Mouse (Mus musculus) forelimb bud, embryonic 11.5 days (tissue): Measurements from ENCODE around the gene Cldn6.

Experiments used
- DNase-seq: peaks from one replicate; pipeline ENCODE4 v3.0.0-alpha.2; 2012; ENCODE audit warnings: low read depth, low spot score

The Cldn6 gene

DNA sequence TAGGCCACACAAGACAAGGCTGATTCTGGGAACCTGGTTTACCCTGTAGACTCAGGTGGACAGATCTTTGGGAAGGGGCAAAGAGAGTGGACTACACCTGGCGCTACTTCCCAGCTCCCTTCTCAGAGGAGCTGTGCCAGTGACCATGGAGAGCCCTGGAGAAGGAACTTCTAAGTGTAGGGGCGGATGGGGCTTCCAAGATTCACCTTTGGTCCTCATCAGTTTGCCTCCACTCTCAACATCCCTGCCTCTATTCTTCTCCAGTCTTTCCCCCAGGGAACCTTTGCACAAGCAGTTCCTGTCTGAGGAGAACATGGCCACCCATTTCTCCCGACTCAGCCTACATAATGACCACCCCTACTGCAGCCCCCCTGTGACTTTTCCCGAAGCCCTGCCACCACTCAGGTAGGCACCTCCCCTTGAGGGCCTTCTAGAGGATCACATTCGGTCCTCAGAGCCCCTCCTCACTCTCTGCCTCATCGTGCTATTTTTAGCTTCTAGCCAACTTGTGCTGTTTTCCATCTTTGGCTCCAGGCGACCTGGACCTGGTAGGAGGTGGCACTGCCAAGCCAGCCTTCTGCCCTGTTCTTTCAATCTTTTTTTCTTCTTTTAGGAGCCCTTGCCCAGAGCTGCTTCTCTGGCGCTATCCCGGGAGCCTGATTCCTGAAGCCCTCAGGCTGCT lies 4.6 kb upstream of the Cldn6 start:
- no peak for DNase-seq

DNA sequence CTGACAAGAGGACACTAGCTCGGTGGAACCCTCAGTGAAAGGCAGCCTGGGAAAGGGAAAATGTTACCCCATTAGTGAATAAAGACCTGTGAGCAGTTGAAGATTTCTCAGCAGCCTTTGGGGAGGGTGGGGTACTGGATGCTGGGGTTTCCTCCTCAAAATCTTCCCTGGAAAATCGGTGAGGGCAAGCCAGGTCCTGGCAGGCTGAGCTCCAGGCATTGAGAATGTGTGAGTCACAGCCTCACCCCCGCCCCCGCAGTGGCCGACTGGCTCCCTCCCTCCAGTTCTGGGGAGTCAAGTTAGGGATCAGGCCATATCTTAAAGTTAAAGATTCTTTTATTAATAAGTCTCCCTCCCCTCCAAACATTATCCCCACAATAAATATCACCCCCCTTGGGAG lies 3.9 kb upstream of the Cldn6 start:
- DNase-seq, result no peak

DNA sequence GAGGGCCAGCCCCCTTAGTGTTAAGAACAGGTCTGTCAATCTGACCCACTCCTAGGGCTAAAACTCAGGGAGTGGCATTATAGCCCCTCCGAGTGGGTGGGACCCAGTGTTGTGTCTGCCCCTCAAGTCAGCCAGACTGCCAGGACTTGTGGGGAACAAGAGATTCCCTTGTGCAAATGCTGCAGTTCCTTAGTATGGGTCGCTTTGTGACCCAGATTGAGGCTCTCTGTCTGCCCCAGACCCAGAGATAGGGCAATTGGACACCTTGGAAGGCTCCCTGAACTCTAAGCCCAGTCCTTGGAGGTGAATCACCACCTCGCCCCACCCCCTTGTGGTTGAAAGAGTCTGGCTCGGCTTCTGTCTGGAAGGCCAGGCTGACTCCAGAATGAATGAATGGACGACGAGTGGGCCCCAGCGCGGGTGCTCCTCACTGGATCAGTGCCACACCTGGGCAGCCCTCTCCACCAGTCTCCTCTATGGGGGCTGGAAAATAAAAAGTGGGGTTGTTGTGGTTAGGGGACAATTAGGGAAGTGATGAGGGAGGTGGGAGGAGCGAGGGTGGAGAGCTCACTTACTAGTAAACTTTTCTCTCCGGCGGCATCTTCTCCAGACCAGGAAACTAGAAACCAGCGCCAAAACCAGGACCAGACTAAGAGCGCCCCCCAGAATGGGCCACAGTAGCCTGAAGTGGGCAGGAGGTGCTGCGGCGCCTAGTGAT lies 3.3 kb upstream of the Cldn6 start:
- DNase-seq, result no peak

DNA sequence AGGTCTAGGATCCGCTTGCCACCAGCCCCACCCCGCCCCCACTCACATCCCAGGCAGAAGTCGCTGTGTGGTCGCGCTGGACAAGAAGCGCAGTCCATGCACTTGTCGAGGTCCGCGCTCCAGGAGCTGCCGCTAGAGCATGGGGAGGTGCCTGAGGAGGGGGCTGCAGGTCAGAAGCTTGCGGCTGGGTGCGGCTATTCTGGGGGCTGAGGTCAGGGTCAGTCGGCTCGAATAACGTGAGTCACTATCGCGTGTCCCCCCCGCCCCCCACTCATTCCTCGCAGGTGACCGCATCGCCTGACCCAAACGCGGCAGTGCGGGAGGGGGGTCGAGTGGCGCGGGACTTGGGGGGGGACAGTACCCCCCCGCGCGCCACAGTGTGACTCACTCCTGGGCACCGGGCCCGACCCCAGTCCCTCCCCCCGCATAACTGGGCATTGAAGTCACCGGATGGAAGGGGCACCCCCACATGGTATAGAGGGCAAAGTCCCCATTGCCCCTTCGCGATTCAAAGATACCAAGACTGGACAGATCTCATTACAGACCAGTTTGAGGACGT lies 2.5 kb upstream of the Cldn6 start:
- no peak for DNase-seq

DNA sequence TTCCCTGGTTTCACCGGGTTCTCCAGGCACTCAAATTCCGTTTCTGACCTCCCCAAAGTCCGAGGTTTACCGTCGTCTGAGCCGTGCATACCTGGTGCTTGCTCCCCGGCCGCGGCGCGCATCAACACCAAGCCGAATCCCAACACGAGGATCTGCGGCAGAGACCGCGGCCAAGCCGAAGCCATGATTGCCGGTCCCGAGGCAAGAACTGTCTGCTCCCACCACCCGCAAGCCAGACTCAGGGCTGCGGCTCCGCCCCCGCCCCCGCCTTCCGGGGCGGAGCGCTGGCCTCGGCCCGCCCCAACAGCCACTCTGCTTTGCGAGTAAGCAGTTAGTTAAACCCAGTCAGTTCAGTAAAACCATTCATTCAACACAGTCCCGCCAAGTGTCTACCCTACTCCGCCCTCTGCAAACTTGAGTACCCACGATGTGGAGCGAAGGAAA lies 1.8 kb upstream of the Cldn6 start, which contains the start of gene Tnfrsf12a:
Gene Tnfrsf12a (minus strand): TSS at position 233 of the 444 bp plus-strand sequence.
- peak; percentile 68 for DNase-seq

DNA sequence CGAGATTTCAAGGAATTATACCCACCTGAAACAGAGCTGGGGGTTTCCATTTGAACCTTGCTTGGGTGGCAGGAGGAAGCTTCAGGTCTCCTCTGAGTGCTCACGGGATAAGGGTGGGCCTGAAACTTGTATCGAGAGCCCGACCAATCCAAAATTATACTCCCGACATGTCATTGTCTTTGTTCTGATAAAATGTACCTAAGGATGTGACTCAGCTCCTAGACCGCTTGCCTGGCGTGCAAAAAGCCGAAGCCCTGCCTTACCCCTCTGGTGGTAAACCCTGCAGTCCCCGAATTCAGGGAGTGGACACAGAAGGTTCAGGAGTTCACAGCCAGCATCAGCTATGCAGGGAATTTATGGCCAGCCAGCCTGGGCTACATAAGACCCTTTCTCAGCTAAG lies 1.3 kb downstream of the Cldn6 start:
- DNase-seq, result no peak

DNA sequence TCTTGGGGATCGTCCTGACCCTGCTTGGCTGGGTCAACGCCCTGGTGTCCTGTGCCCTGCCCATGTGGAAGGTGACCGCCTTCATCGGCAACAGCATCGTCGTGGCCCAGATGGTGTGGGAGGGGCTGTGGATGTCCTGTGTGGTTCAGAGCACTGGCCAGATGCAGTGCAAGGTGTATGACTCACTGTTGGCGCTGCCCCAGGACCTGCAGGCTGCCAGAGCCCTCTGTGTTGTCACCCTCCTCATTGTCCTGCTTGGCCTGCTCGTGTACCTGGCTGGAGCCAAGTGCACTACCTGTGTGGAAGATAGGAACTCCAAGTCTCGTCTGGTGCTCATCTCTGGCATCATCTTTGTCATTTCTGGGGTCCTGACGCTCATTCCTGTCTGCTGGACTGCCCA lies 2.0 kb downstream of the Cldn6 start:
- no peak for DNase-seq

DNA sequence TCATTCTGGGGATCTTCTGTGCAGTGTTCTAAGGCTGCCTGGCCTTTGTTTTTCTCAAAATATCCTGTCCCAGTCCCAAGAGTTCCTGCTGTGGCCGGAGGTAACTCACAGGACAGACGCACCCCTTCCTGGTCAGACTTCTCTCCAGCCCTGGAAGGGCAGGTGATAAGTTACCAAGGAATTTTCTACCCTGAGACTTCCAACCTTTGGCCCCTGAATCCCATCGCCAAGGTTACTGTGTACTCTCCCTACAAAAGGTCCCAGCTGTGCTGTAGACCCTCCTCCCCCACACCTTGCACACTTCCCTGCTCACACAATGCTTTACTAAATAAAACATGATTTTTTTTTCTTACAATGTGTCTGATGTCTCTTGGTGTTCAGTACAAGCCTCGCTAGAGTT lies 3.0 kb downstream of the Cldn6 start:
- DNase-seq, result no peak

DNA sequence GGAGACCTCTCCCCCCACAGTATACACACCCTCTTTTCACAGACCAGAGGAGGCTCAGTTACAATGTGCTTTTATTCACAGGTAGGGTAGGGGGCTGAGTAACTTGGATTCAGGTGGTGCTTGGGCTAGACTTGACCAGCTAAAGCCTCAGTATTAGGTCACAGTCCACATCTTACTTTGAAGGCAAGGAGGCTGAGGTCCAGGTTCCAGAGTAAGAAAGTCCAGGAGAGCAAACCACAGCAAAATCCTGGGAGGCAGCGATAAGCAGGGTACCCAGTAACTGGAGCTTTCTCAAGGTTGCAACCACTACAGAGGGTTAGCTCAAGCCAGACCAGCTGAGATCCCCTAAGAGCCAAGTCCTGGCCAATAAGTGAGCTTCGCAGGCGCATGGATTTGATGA lies 3.5 kb downstream of the Cldn6 start:
- DNase-seq, result no peak

DNA sequence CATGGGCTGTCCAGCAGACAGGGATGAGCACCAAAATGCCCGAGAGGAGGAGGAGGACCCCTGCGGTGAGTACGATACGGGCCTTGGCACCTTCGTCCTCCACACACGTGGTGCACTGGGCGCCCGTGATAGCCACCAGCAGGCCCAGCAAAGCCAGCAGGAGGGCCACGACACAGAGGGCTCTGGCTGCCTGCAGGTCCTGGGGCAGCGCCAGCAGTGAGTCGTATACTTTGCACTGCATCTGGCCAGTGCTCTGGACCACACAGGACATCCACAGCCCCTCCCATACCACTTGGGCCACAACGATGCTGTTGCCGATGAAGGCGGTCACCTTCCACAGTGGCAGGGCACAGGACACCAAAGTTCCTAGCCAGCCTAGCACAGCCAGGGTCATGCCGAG lies 4.2 kb downstream of the Cldn6 start:
- DNase-seq, result no peak

DNA sequence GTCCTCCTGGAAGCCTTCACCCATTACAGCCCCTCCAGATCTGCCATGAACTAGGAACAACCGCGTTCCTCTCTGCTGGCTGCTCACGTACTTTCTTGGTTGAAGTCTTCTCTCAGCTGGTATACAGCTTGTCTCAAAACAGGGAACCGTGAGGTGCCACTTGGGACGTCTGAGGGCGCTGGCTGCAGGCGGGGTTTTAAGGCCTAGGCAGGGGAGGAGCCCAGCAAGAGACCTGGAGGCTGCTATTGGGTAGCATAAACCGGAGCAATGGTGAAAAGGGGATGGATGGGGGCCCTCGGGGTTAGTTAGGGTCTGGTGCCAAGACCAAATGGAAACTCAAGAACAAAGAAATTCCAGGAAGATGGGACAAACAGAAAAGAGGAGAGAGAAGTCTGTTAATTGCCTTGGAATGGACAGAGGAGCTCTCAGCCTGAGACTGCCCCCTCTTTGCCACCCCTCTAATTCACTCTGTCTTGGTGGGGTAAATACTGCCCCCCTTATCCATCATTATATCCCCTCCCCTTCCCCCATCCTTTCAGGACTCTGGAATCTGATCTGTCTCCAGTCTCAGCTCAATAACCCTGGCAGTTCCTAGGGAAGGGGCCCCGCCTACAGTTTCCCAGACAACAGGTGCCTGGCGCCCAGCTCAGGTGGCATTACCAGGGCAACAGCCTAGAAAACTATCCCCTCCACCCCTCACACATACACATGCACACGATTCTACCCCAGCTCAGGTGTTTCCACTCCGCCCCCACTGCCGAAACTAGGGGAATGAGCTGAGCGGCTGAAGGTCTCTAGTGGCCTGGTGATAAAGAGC lies 5.0 kb downstream of the Cldn6 start, which contains the start of gene Cldn9:
Gene Cldn9 (minus strand): TSS at position 171 of the 817 bp plus-strand sequence.
- peak; percentile 52 for DNase-seq

DNA sequence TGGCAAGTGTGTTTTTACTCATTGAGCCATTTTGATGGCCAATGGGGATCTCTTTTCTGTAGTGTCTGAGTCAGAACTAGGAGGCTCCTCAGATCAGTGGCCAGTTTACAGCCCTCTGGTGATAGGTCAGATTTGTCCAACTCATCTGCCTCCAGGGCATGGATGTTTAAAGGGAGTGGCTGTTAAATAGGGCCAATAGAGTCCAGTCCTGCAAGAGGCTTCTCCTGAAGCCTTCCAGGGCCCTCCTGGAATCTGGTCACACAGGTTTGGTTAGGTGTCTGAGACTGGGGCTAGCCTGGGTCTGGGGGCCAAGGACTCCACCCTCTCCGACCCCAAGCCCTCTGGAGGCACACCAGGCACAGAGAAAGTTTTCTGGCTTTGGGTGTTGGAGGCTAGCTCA lies 15.4 kb downstream of the Cldn6 start:
- DNase-seq, result no peak

DNA sequence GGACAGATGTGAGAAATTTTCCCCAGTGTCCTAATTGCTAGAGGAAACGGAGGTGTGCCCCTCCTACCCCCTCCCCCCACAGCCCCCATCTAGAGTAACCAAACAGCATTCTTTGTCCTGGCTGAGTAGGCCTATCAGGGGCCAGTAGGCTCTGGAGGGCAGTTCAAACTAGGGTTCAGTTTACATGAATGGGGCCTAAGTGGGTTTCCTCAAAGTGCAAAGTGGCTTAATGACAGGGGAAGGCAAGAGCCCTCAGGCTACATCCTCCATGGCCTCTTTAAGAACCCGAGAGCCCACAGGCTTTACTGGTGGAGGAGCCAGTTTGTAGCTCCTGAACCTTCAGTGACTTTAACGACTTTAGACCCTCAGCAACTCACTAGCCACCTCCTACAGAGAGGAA lies 16.8 kb downstream of the Cldn6 start:
- peak; percentile 81 for DNase-seq

DNA sequence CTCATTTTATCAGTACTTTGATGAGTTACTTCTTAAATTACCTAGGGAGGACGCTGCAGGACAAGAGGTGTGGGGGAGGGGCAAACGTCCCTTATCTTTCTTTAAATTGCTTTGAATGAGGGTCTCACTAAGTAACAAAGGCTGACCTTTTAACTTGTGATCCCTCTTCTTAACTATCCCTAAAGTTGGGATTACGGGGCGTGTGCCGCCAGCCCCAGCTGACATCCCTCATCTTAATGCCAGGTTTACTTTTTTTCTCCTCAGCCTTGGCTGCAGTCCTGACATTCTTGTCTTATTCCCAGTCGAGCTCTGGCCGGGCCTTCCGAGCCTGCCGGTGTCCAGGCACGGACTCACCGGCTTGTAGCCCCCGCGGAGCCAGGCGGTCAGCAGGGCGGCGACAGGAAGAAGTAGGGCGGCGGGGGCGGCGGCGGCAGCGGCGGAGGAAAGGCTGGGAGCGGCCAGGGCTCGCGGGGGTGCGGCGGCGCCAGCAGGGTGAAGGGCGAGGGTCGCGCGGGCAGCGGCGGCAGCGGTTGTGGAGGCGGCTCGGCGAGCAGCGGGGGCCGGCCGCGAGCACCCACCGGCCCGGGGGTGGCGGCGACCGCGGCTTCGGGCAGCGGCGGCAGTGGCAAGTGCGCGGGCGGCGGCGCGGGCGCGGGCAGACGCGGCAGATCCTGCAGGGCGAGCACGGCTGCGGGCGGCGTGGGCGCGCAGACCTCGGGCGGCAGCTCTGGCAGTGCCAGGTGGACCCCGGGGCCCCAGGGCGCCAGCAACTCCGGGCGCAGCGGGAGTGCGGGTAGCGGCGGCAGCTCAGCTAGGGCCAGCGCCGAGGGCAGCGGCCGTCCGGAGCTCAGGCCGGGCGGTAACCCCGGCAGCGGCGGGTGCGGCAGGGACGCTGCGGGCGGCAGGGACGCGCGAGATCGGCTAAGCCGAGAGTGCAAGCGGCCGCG lies 20.4 kb downstream of the Cldn6 start:
- no peak for DNase-seq

DNA sequence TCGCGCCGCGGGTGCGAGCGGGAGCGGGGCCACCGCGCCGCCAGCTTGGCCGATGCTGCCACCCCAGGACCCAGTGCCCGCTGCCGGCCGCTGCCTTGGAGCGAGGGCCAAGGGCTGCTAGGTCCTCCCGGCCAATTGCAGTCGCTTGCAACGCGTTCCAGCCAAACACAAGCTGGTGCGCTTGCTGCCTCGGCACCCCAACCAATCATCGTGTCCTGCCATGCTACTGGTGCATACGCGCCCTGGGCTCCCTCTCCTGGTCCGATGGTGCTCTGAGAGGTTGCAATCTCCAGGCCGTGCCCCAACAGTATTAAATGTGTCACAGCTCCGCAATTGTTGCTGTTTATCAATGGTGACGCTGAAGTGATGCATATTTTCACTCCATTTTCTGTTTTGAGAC lies 21.0 kb downstream of the Cldn6 start:
- DNase-seq, result peak; percentile 91

DNA sequence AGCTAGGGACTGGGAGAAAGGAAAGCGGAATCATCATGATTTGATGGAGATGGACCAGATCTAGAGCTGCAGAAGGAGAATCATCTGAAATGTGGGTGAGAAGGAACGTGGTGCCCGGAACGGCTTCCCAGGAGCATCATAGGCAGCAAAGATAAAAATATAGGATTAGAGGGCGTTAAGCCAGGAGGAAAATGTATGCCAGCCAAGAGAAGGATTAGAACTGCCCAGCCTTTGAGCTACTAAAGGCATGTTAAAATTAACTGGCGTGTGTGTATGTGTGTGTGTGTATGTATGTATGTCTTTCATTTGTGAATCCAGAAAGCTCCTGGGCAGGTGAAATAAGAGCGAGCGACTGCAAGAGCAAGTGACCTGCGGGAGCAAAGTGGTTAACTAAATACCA lies 24.3 kb downstream of the Cldn6 start:
- DNase-seq, result no peak

DNA sequence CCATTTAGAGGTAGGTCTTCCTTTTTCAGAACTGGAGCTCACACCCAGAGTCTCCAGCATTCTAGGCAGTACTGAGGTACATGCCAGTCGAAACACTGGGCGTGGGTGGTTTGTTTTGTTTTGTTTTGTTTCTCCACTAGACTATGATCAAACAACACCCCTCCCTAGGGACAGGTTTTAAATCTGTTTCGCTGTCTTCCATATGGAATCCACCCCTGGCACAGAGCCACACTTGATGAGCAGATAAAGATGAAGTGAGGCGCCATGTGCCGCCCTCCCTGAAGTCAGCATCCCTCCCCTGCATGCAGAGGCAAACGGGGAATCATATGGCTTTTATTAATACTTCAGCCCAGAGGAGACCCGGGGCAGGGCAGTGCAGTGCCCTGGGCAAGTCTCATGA lies 25.7 kb downstream of the Cldn6 start:
- DNase-seq, result no peak

DNA sequence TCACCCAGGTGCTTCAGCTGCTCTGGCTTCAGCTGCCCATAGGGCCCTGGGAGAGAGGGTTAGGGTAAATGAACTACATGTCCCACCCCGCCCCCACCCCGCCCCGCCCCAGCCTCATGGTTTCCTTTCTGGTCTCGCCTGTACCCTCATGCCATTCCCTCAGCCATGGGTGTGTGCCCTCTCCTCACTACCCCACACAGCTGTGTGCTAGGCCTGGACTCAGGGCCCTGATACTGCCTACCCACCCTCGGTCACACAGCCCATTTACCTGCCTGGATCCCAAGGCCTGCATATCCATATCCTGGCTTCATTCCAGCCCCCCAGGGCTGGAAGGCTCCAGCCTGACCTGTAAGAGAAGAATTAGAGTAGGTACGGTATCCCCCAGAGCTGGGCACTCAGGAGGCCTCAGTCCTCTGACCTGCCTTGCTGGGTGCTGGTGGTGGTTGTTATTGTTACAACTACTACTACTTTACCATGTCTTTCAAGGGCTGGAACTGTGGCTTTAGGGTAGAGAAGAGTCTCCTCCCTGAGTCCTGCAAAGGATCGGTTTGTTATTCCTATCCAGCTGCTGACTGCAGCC lies 26.6 kb downstream of the Cldn6 start:
- DNase-seq, result no peak

DNA sequence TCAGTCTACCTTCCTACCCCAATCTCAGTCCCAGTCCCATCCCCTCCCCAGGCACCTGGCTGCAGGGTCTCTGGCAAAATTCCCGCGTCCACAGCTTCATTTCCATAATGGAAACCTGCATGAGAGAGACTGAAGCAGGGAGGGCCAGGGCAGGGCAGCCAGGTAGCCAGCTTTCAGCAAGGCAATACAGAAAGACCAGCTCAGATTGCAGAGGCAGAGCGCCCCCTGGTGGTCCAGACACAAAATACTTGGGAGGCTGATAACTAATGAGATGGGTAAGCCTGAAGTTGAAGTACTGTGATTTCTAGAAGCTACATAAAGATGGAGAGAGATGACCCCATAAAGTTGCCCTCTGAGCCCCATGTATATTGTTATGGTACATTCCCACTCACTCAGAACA lies 27.2 kb downstream of the Cldn6 start:
- DNase-seq, result peak; percentile 80

DNA sequence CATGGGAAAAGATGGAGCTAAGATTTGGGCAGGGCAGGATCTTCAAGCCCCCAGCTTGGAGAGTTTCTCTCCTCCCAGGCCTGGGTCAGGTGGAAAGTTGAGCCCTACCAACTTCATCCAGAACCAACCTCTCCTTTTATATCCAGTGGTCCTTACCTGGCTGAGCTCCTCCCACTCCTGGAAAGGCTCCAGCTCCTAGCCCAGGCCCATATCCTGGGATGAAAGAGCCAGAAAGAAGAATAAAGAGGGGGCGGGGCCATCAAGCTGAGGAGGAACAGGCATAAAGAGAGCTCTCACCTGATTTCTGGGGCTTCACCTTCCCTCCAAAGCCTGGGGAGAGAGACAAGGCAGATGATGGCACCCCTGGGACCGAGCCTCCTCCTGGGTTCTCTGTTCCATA lies 38.0 kb downstream of the Cldn6 start:
- DNase-seq, result no peak

DNA sequence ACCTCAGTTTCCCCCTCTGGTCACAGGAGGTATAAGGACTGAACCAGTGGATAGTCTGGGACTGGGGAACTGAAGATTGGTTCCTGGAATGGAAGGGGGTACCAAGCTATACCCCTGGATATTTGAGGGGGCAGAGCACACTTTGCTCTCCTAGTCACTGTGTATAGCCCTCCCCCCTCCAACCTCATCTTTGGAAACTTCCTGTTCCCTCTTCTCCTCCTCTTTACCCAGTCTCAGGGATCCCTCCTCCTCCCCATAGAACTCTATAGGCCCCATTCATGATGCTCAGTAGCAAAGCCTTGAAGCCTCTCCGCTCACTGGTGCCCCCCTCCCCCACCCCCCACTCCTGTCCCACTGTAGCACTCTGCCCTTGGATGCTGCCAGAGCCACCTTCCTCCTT lies 40.4 kb downstream of the Cldn6 start:
- no peak for DNase-seq
